Comparison of ENCODE assay signal across 24 mouse cellular contexts in the genomic region with DNA sequence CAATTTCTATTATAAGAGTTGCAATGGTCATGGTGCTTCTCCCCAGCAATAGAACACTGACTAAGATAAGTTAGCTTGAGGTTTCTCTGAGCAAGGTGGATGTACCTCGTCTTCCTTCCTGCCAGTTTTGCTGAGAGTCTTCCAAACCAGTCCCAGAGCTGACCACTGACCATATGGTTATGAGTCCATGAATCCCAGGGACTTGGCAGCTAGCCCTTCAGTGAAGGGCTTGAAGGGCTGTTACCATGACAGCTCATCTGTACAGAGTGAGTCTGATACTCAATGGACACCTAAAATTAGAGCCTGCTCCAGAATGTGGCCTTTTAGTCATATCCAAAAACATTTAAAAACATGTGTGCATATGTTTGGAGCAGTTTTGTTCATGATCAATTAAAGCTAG.
A peak's percentile ranks its signal among the peaks of the same experiment; 100 is the strongest.
DNase-seq lines count a peak whose midpoint lies in the region; ATAC-seq and TF ChIP-seq lines count a peak whose summit lies in the region.
"Had no signal": no experiment of that assay in that cellular context is flagged by ENCODE, and none has a peak within 500 bp of the region (broad histone marks: within the 10 kb centered on the region; RNA-seq: fewer than 3 reads in every experiment).

No protein-coding gene starts in this region.

- H3K36me3 ChIP-seq in midbrain, postnatal 0 days (ENCODE audit: insufficient read depth, low read length): no peaks in the 10 kb centered on the region
- H3K36me3 ChIP-seq in midbrain, embryonic 16.5 days (ENCODE audit: control insufficient read depth, insufficient read depth, low read length): no peaks in the 10 kb centered on the region
- H3K36me3 ChIP-seq: forebrain, embryonic 10.5 days; G1E; heart, embryonic 12.5 days; heart, embryonic 15.5 days; hindbrain, embryonic 10.5 days; hindbrain, embryonic 13.5 days had no signal

- no peaks in the 10 kb centered on the region for H3K9me3 ChIP-seq in midbrain, postnatal 0 days (ENCODE audit: low read length)
- H3K9me3 ChIP-seq in midbrain, embryonic 16.5 days (replicated peaks; ENCODE audit: control insufficient read depth, low read length, poor library complexity, severe bottlenecking): no peaks in the 10 kb centered on the region
- H3K9me3 ChIP-seq: forebrain, embryonic 10.5 days; forebrain, embryonic 13.5 days; G1E; heart, embryonic 12.5 days; heart, embryonic 15.5 days; hindbrain, embryonic 10.5 days; hindbrain, embryonic 13.5 days had no signal

- no peaks in the 10 kb centered on the region for H3K4me1 ChIP-seq in midbrain, postnatal 0 days (ENCODE audit: insufficient read depth, low read length)
- H3K4me1 ChIP-seq in midbrain, embryonic 16.5 days (ENCODE audit: control insufficient read depth, insufficient read depth, low read length): no peaks in the 10 kb centered on the region
- H3K4me1 ChIP-seq: forebrain, embryonic 10.5 days; forebrain, embryonic 13.5 days; heart, embryonic 12.5 days; heart, embryonic 15.5 days; hindbrain, embryonic 10.5 days; hindbrain, embryonic 13.5 days had no signal

- no peak overlapping the region for H3K4me3 ChIP-seq in midbrain, postnatal 0 days (ENCODE audit: low read depth, low read length)
- H3K4me3 ChIP-seq in midbrain, embryonic 16.5 days (ENCODE audit: low read depth, low read length): no peak overlapping the region
- H3K4me3 ChIP-seq: forebrain, embryonic 10.5 days; forebrain, embryonic 13.5 days; heart, embryonic 12.5 days; heart, embryonic 15.5 days; hindbrain, embryonic 10.5 days; hindbrain, embryonic 13.5 days had no signal

- no peak overlapping the region for H3K9ac ChIP-seq in midbrain, postnatal 0 days (replicated peaks; ENCODE audit: low read length, poor library complexity, severe bottlenecking)
- H3K9ac ChIP-seq in midbrain, embryonic 16.5 days (ENCODE audit: low read depth, low read length): no peak overlapping the region
- H3K9ac ChIP-seq: forebrain, embryonic 13.5 days; heart, embryonic 12.5 days; heart, embryonic 15.5 days; hindbrain, embryonic 13.5 days had no signal

- 81% methylated on average over 1 of the region's 1 CpGs for WGBS in midbrain, postnatal 0 days
- WGBS in midbrain, embryonic 16.5 days: 84% methylated on average over 1 of the region's 1 CpGs

- DNase-seq in cerebellum, postnatal 14 days: peak; percentile 84 to 89
- DNase-seq in heart, adult 11 months: peak; percentile 27
- no peak for DNase-seq in heart, adult 8-10 months (ENCODE audit: low spot score)
- DNase-seq in midbrain, postnatal 0 days (ENCODE audit: low spot score): peak; percentile 56
- DNase-seq: adrenal gland, adult 2 months; adrenal gland, postnatal 14 days; B cell, adult 2 months; gastrocnemius, postnatal 10 days; gastrocnemius, postnatal 36 days; heart, postnatal 10 days; heart, postnatal 36 days; kidney, adult 2 months had no signal

- H3K27ac ChIP-seq in midbrain, postnatal 0 days (ENCODE audit: low read depth, low read length): no peak overlapping the region
- no peak overlapping the region for H3K27ac ChIP-seq in midbrain, embryonic 16.5 days (ENCODE audit: low read length)
- H3K27ac ChIP-seq: forebrain, embryonic 10.5 days; forebrain, embryonic 13.5 days; heart, embryonic 15.5 days; hindbrain, embryonic 10.5 days; hindbrain, embryonic 13.5 days had no signal

- no peaks in the 10 kb centered on the region for H3K27me3 ChIP-seq in midbrain, postnatal 0 days (ENCODE audit: insufficient read depth, low read length)
- H3K27me3 ChIP-seq in midbrain, embryonic 16.5 days (ENCODE audit: control insufficient read depth, insufficient read depth, low read depth, low read length): no peaks in the 10 kb centered on the region
- H3K27me3 ChIP-seq: CH12.LX; forebrain, embryonic 13.5 days; heart, embryonic 12.5 days; heart, embryonic 15.5 days; hindbrain, embryonic 13.5 days had no signal

- TF ChIP-seq CTCF in midbrain, postnatal 0 days (IDR thresholded peaks at IDR 0.05): no peak

- no peak overlapping the region for H3K4me2 ChIP-seq in midbrain, postnatal 0 days (ENCODE audit: low read depth, low read length, poor library complexity, severe bottlenecking)
- H3K4me2 ChIP-seq in midbrain, embryonic 16.5 days (ENCODE audit: low read length): no peak overlapping the region
- H3K4me2 ChIP-seq: forebrain, embryonic 13.5 days; heart, embryonic 12.5 days; heart, embryonic 15.5 days; hindbrain, embryonic 13.5 days had no signal

- no peak for ATAC-seq in cerebellum, adult (ENCODE audit: insufficient number of reproducible peaks, low FRiP score, low TSS enrichment)
- ATAC-seq in midbrain, postnatal 0 days (ENCODE audit: low FRiP score): no peak
- ATAC-seq in midbrain, embryonic 16.5 days: no peak
- ATAC-seq: forebrain, embryonic 13.5 days; forebrain, embryonic 16.5 days; intestine, postnatal 0 days had no signal
